Mouse (Mus musculus) heart, adult 2 months (tissue): ENCODE results near the gene Ptrhd1. TPM values are rescaled to one million over a fixed set of nuclear protein-coding genes. Genes with fewer than 3 reads are reported as not detected.

Source experiments
- DNase-seq, 2 experiments: peaks; one replicate each; pipeline ENCODE4 v3.0.0; 2021
- H3K27ac ChIP-seq: fragments of 200-600 bp; 2 replicates; pipeline ENCODE4 v1.8.1; 2022
- H3K27me3 ChIP-seq: fragments of 200-500 bp; 2 replicates; pipeline ENCODE4 v1.6.1; 2012; ENCODE audit warnings: mild to moderate bottlenecking, low read length, inconsistent platforms, mixed read lengths; ENCODE audit not compliant: control insufficient read depth, insufficient read depth
- H3K36me3 ChIP-seq: fragments of 200-500 bp; 2 replicates; pipeline ENCODE4 v1.6.1; 2012; ENCODE audit warnings: low read length, inconsistent platforms; ENCODE audit not compliant: control insufficient read depth, insufficient read depth
- H3K4me1 ChIP-seq: fragments of 200-500 bp; 2 replicates; pipeline ENCODE4 v1.6.1; 2011; ENCODE audit warnings: low read length; ENCODE audit not compliant: control insufficient read depth, insufficient read depth
- H3K4me3 ChIP-seq: fragments of 200-600 bp; 2 replicates; pipeline ENCODE4 v1.8.1; 2022
- H3K79me2 ChIP-seq: fragments of 200-500 bp; replicated peaks from 2 replicates; pipeline ENCODE4 v1.6.1; 2012; ENCODE audit warnings: mild to moderate bottlenecking, inconsistent platforms, low read length, moderate library complexity, mixed read lengths; ENCODE audit not compliant: control insufficient read depth, insufficient read depth
- H3K9ac ChIP-seq: fragments of 200-500 bp; 2 replicates; pipeline ENCODE4 v1.6.1; 2012; ENCODE audit warnings: low read depth, mild to moderate bottlenecking, control low read depth, inconsistent platforms, low read length, mixed read lengths
- CTCF ChIP-seq: fragments of 200-600 bp; IDR thresholded peaks from 2 replicates; pipeline ENCODE4 v1.8.1; 2022; ENCODE audit warnings: antibody characterized with exemption, mild to moderate bottlenecking, moderate library complexity
- EP300 ChIP-seq: fragments of 200-500 bp; IDR thresholded peaks from 2 replicates; pipeline ENCODE4 v1.6.1; 2011; ENCODE audit warnings: low read depth, low read length, control low read depth; ENCODE audit not compliant: insufficient read depth
- POLR2A ChIP-seq: fragments of 200-500 bp; IDR thresholded peaks from 2 replicates; pipeline ENCODE4 v1.6.1; 2011; ENCODE audit warnings: mild to moderate bottlenecking, low read depth, low read length, control low read depth; ENCODE audit not compliant: insufficient read depth
- WGBS: fragments of 180-500 bp; shearing (Covaris S2); methylation state at CpG from one replicate; pipeline ENCODE4 v1.1.7; 2018; 5-methylcytosine and 5-hydroxymethylcytosine counted together
- intact Hi-C: fragments of 180-260 bp; cut with DNase I; formaldehyde crosslinking; loops from one replicate; pipeline ENCODE4 v1.15.1; 2025
- polyA plus RNA-seq: library from polyadenylated mRNA; depleted of rRNA; stranded (reverse); fragments of >200 nt; gene quantifications from 2 replicates; pipeline ENCODE4 v1.2.3, GENCODE M21; 2012; rRNA removed
- total RNA-seq, 2 experiments: library from RNA; stranded (reverse); gene quantifications; 2 replicates each; pipeline ENCODE4 v1.2.3; 2021

Ptrhd1 gene
- total and polyA plus RNA-seq, 3 experiments = 2.6 to 4.0 (median 3.7) TPM

DNA sequence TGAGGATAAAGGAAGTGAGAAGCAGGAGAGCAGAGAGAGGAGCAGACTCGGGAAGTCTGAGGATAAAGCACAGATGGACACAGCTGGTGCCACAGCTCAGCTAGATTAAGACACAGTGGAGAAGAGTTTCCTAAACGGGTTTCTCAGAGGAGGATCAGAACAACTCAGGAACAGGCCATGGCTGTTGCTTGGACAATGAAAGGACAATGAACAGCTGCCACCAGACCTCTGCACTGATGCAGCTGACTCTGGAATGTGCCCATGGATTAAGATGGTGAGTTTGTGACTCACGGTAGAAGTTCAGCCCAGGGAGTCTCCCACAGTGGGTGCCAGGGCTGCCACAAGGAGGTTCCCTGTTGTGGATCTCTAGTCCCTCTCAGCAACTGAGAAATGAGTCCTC lies 51.4 kb downstream of the Ptrhd1 start:
- H3K4me3 ChIP-seq = no peak overlapping the region
- TF ChIP-seq CTCF (no peak), EP300 (no peak), POLR2A (no peak)
- H3K9ac ChIP-seq = no peak overlapping the region
- WGBS = 30% methylated on average over 3 of the region's 3 CpGs
- peak; percentile 33 to 39 for DNase-seq
- H3K79me2 ChIP-seq = no peaks in the 10 kb centered on the region
- H3K4me1 ChIP-seq = peaks cover 1% of the 10 kb centered on the region
- no peak overlapping the region for H3K27ac ChIP-seq
- H3K27me3 ChIP-seq = no peaks in the 10 kb centered on the region
- intact Hi-C loops = no loop called here
- H3K36me3 ChIP-seq = no peaks in the 10 kb centered on the region

Other genes starting within 250 kb of the Ptrhd1 start
- gene Efr3b, start 195.1 kb upstream of the Ptrhd1 start, total RNA-seq = 1 to 10 TPM; 5.3 to 6.4 TPM
- gene Efr3b, start 195.1 kb upstream of the Ptrhd1 start, polyA plus RNA-seq = 9.9 and 11.1 TPM in 2 replicates
- 1 to 10 TPM; 8.3 to 9.7 TPM for gene Dnajc27, start 151.4 kb upstream of the Ptrhd1 start, total RNA-seq
- gene Dnajc27, start 151.4 kb upstream of the Ptrhd1 start, polyA plus RNA-seq = 7.0 and 14.0 TPM in 2 replicates
- gene Adcy3, start 100.9 kb upstream of the Ptrhd1 start, total RNA-seq = 1 to 10 TPM; 3.4 to 4.3 TPM
- gene Adcy3, start 100.9 kb upstream of the Ptrhd1 start, polyA plus RNA-seq = 4.7 and 4.8 TPM in 2 replicates
- gene Cenpo, start 267 bp downstream of the Ptrhd1 start, total RNA-seq = 1 to 10 TPM; 1.9 to 2.0 TPM
- gene Cenpo, start 267 bp downstream of the Ptrhd1 start, polyA plus RNA-seq = 3.5 and 4.7 TPM in 2 replicates
- 10 to 100 TPM; 30.2 to 32.6 TPM for gene Ncoa1, start 243.2 kb downstream of the Ptrhd1 start, total RNA-seq
- 16.4 and 25.0 TPM in 2 replicates for gene Ncoa1, start 243.2 kb downstream of the Ptrhd1 start, polyA plus RNA-seq